Mouse (Mus musculus) embryonic fibroblast, embryonic 13.5 days (primary cell): Measurements from ENCODE around the gene Rnf115.

Source experiments
- CTCF ChIP-seq: IDR thresholded peaks from 2 replicates; pipeline ENCODE4 v1.5.1; 2011; ENCODE audit warnings: mild to moderate bottlenecking, control low read depth, low read length, moderate library complexity, borderline replicate concordance; ENCODE audit not compliant: insufficient read depth
- POLR2A ChIP-seq: IDR thresholded peaks from 2 replicates; pipeline ENCODE4 v1.6.1; 2011; ENCODE audit warnings: low read depth, mild to moderate bottlenecking, control low read depth, low read length, moderate library complexity

GRCm38 (mm10) chr3:96684151-96684821 is 43.2 kb upstream of the Rnf115 start:
- TF ChIP-seq CTCF: no peak
- TF ChIP-seq POLR2A: no peak
